Mouse (Mus musculus) CD4-positive, CD25-positive, alpha-beta regulatory T cell, adult 2 months (primary cell): ENCODE data around the gene Pigr.

Experiments used
- DNase-seq: peaks from one replicate; pipeline ENCODE4 v3.0.0-alpha.2; 2012; ENCODE audit warnings: low read depth, low spot score

Pigr gene

GRCm38 (mm10) chr1:130826448-130826847 is at the start of gene Pigr:
Gene Pigr, plus strand, starts transcription at chr1:130826684.
- DNase-seq = no peak

- DNase-seq = no peak
These were observed 46.6 kb upstream of the Pigr start for GRCm38 (mm10) chr1:130779867-130780266.

DNA sequence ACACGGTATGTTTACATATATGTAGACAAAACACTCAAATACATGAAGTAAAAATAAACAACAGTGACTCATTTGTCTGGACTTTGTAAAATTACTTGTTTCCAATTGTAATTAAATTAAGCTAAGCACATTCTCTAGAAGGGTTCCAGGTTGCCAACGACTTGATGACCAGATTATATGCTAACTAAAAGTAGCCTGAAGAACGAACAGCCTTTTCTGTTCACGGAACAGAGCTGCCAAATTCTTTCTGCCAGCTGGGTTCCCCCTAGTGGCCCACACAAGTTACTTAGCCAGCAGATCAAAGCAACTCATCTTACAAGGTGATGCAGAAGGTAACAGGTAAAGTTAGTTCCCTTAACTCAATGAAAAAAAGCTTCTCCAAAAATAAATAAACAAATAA is 42.4 kb upstream of the Pigr start:
- DNase-seq = peak; percentile 66

DNA sequence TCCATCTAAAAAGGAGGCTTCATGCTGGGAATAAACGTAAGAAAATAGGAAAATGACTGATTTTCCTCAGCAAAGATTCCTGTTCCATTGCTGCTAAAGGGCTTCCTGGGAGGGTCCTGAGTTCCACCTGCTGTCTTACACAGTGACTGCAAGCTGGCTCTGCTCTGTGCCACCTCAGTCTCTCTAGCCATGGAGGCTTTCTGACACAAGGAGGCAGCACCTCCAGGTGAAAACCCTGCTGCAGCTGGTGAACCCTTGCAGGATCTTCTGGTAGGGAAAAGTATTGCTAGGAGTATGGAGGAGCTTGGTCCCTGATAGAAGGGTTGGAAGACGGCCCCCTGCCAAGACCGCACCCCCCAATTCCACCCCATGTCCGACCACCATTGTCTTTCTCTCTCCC is 39.5 kb upstream of the Pigr start:
- peak; percentile 14 for DNase-seq

DNA sequence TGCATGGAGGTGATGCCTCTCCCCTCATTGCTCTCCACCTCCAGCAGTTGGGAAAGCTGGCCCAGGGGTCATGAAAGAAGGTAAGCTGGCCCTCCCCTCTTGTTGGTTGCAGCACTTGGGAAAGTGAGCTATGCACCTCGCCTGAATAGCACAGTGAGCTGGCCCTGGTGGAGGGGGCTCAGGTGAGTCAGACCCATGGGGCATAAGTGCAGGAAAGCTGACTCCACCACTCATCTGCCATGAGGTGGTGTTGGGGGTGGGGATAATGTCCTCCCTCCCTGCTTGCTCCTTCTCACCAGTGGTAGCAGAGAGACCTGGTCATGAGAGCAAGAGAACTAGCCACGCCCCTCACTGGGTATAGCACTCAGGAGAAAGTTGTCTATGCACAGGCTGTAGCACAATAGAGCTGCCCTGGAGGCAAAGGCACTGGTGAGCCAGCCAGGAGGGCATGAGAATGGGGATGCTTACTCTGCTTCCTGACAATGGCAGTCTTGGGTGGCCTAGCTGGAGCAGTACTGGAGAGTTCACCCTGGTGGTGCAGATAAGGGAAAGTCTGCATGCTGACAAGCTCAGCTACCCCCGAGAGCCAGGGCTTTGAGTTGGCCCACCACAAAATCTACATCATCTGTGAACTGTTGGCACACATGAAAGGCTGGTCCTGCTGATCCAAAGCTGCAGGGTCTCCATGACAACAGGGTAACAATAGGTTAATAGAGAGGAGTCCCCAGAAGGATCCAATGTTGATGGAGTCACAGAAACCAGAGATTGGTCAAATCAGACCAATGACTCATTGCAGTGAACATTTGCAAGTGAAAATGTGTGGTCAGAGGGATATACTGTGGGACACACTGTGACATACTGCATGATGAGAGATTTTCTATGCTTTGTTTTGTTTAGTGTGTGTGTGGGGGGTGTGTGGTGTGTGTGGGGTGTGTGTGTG is 36.7 kb upstream of the Pigr start:
- DNase-seq = no peak

- no peak for DNase-seq
These were observed 31.2 kb upstream of the Pigr start for GRCm38 (mm10) chr1:130795331-130795730.

DNA sequence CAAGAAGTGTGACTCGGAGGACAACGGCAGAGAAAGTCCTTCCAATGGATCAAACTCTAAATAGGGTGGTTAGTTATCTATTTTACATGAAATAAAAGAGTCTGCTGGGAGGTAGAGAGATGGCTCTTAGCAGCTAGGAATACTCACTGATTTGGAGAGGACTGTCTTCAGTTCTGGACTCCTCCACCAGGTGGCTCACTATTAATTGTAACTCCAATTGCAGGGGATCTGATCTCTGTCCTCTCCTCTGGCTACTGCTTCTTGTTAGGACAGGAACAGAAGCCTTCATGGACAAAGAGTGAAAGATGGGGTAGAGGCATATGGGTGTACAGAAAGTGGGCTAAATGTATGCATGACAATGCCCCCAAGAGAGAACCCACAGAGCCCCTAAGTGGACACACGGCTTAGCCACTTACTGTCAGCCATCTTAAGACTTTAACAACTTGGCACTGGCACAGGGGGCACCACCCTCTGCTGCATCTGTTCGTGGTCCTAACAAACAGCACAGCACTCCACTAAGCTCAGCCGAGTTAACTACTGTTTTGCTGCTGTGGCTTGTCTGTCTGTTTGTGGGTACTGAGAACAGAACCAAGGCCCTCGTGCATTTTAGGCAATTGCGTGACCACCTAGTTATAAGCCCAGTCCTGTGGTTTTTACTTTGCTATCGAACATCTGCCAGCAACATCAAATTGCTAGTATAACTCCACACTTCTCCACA is 29.4 kb upstream of the Pigr start:
- peak; percentile 67 for DNase-seq

DNA sequence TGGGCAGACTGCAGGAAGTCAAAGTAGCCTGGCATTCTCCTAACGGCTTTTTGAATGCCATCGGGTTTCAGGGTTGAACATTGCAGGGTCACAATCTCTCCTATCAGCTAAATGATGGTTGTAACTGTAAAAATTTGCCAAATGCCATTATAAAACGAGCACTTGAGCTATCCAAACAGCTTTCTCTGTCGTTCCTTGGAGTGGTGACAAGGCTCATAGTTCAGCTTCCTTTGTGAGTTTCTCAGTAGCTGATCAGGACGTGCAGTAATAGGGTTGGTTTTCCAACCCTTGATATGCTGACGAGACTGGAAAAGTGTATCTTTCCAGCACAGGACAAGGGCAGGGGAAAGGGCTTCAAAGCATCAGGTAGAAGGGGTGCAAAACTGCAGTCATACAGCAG is 28.4 kb upstream of the Pigr start:
- no peak for DNase-seq

- no peak for DNase-seq
These were observed 27.9 kb upstream of the Pigr start for GRCm38 (mm10) chr1:130798551-130798950.

DNA sequence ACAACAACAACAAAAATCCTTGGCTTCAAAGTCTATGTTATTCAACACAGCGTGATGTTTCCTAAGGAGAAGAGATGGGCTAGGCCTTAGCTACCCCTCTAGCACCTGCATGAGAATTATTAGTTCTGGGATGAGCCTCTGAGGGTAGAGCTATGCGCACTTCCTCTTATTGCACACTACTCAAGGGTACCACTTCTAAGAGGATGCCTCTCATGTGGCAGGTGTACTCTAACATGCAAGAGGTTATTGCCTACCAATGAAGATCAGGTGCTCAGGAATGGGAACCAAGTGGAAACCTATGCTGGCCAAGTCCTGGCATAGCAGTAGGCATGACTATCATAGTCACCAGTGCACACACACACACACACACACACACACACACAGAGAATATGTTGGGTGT is 27.1 kb upstream of the Pigr start:
- no peak for DNase-seq

DNA sequence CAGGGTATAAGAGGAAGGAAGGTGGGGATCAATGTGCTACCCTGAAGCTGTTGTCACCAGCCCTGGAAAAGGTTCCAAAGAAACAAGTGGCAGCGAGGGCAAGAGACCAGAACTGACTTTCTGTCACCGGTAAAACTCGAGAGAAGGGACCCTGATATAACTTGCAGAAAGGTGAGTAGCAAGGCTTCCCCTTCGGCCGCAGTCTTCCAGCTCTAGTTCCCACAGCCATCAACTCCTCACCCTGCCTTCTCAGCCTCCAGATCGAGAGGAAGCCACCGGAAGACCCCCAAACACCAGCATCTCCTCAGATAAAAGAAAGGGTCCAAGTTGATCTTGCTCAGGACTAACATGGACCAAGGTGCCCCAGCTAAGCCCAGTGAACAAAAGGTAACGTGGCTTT is 25.9 kb upstream of the Pigr start, which contains the start of gene Fcamr:
Gene Fcamr (plus strand): TSS at position 301 of the 400 bp plus-strand sequence.
- no peak for DNase-seq

- DNase-seq = no peak
These were observed 25.0 kb upstream of the Pigr start for GRCm38 (mm10) chr1:130801511-130801910.

DNA sequence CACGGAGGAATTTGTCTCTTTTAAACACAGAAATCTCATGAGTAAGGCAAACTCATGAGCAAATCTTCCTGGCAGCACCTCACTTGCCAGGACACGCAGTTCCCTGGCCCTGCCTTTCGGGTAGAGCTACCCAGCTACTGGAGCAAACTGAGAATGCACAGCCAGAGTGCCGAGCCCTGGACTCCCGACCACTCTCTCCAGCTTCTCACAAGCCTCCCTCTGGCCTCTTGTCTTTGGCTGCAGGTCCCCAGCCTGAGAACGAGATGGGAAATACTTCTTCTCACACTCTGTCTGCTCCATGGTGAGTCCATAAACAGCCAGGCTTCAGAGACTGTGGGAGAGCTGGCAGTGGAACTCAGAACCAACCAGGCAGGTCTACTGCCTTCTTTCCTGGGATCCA is 23.5 kb upstream of the Pigr start:
- no peak for DNase-seq

- DNase-seq = no peak
These were observed 22.2 kb upstream of the Pigr start for GRCm38 (mm10) chr1:130804279-130804678.

GRCm38 (mm10) chr1:130810906-130811305 is 15.6 kb upstream of the Pigr start:
- DNase-seq = no peak

GRCm38 (mm10) chr1:130811316-130811715 is 15.2 kb upstream of the Pigr start:
- DNase-seq = no peak

- DNase-seq = no peak
These were observed 6.7 kb upstream of the Pigr start for GRCm38 (mm10) chr1:130819737-130820136.

- DNase-seq = peak; percentile 52
These were observed 6.0 kb upstream of the Pigr start for GRCm38 (mm10) chr1:130820316-130821148.

DNA sequence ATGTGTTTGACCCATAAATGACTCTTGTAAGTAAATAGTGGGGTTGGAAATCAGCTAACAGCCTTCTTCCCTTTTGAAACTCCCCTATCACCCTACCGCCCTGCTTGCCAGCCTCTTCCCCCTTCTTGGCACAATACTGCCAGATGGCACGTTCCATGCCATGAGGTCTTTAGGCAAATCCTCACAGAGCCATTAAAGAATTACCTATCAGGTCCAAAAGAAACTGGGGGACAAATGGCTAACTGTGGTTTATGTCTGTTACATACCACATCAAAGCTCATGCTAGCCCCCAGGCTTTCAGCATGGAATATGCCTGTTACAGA is 5.4 kb upstream of the Pigr start:
- DNase-seq = no peak

DNA sequence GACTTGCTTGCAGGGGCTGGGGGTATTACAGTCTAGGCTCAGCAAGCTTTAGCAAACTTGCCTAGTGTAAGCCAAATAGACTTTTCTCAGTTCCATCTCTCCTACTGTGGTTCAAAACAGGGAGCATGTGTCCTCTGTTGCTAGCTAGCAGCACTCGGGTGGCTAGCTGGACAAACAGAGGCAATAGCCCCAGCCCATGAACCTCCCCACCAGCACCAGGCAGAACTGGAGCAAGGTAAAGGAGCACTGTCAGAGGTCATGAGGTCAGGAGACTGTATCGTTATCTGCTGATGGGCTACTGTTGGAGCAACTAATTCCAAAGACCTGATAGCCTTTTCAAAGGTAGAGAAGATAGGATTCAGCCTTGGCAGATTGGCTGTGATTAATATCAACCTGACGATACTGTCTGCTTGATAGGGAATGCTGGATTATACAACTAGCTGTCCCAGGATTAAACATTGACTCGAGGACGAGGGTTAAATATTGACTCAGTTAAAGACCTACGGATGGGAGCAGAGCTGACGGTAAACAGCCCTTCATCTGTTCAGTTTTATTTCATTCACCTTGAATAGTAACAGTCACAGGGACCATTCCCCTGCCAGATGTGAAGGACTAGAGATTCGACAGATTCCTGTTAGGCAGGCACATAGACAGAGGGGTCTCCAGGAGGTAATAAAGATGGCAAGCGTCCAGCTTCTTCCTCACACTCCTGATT is 4.4 kb upstream of the Pigr start:
- no peak for DNase-seq

DNA sequence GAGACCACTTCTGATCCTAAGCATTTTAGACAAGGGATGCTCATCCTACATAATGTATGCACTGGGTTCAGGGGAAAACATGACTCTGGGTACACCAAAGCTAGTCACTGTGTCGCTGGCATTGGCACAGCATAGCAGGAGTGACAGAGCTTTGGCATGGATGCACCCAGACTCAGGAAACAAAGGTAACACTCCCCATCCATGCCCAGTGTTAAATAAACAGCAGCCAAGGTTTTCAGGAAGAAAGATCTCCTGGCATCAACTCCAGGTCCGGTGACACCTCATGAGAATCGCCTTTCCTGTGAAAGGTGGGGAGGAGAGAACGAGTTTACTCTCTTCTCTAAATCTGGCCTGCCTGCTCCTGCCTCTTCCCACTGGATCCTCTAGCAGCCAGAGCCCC is 2.2 kb downstream of the Pigr start:
- DNase-seq = no peak
